Mouse (Mus musculus) ES-Bruce4 (cell line): ENCODE measurements around the gene Fos. TPM values are rescaled to one million over a fixed set of nuclear protein-coding genes. Genes with fewer than 3 reads are reported as not detected.

ENCODE experiments used
- H3K27ac ChIP-seq: 2 replicates; pipeline ENCODE4 v1.5.1; 2012; ENCODE audit warnings: low read length, inconsistent platforms; ENCODE audit not compliant: insufficient read depth
- H3K27me3 ChIP-seq: 2 replicates; pipeline ENCODE4 v1.6.1; 2012; ENCODE audit warnings: mild to moderate bottlenecking, low read length, inconsistent platforms; ENCODE audit not compliant: control insufficient read depth, poor library complexity, insufficient read depth, severe bottlenecking
- H3K36me3 ChIP-seq: 2 replicates; pipeline ENCODE4 v1.6.1; 2012; ENCODE audit warnings: inconsistent platforms, mild to moderate bottlenecking, low read length, moderate library complexity; ENCODE audit not compliant: control insufficient read depth, poor library complexity, insufficient read depth, severe bottlenecking
- H3K4me1 ChIP-seq: one replicate; pipeline ENCODE4 v1.8.1; 2011; ENCODE audit warnings: low read length; ENCODE audit not compliant: control insufficient read depth, insufficient read depth
- H3K4me3 ChIP-seq: 2 replicates; pipeline ENCODE4 v1.5.1; 2011; ENCODE audit warnings: low read depth, mild to moderate bottlenecking, low read length
- H3K9ac ChIP-seq: 2 replicates; pipeline ENCODE4 v1.6.1; 2012; ENCODE audit warnings: low read depth, mild to moderate bottlenecking, inconsistent platforms; ENCODE audit not compliant: poor library complexity, severe bottlenecking
- H3K9me3 ChIP-seq: replicated peaks from 2 replicates; pipeline ENCODE4 v1.6.1; 2012; ENCODE audit warnings: mild to moderate bottlenecking, low read length, inconsistent platforms; ENCODE audit not compliant: control insufficient read depth, poor library complexity, insufficient read depth, severe bottlenecking
- CTCF ChIP-seq: IDR thresholded peaks from one replicate; pipeline ENCODE4 v1.8.1; 2011; ENCODE audit warnings: low read depth, low read length
- EP300 ChIP-seq: IDR thresholded peaks from 2 replicates; pipeline ENCODE4 v1.6.1; 2011; ENCODE audit warnings: low read depth, low read length; ENCODE audit not compliant: insufficient read depth
- POLR2A ChIP-seq: IDR thresholded peaks from one replicate; pipeline ENCODE4 v1.8.1; 2011; ENCODE audit warnings: low read length; ENCODE audit not compliant: insufficient read depth
- polyA plus RNA-seq: library from polyadenylated mRNA; stranded (reverse); fragments of >200 nt; gene quantifications from 2 replicates; pipeline ENCODE4 v1.2.4, GENCODE M21; 2011; ENCODE audit warnings: low read depth; ENCODE audit not compliant: missing spikeins, insufficient read depth, insufficient read length

Gene Fos
- polyA plus RNA-seq, 1 experiment, result 7.3 TPM

- no peaks in the 10 kb centered on the region for H3K4me1 ChIP-seq
- H3K9me3 ChIP-seq, result no peaks in the 10 kb centered on the region
- no peak overlapping the region for H3K4me3 ChIP-seq
- no peaks in the 10 kb centered on the region for H3K27me3 ChIP-seq
- H3K36me3 ChIP-seq, result no peaks in the 10 kb centered on the region
- TF ChIP-seq EP300 (no peak), CTCF (peak; percentile 92), POLR2A (no peak)
- no peak overlapping the region for H3K27ac ChIP-seq
- no peak overlapping the region for H3K9ac ChIP-seq
These were observed 14.0 kb downstream of the Fos start for GRCm38 (mm10) chr12:85487545-85488141.

- Histone ChIP-seq H3K27me3 (no peaks in the 10 kb centered on the region), H3K9ac (no peak overlapping the region), H3K27ac (no peak overlapping the region), H3K4me3 (no peak overlapping the region), H3K4me1 (no peaks in the 10 kb centered on the region), H3K36me3 (no peaks in the 10 kb centered on the region), H3K9me3 (no peaks in the 10 kb centered on the region)
- TF ChIP-seq POLR2A, result no peak
- no peak for TF ChIP-seq CTCF
- no peak for TF ChIP-seq EP300
These were observed 15.7 kb downstream of the Fos start for GRCm38 (mm10) chr12:85489232-85489886.

GRCm38 (mm10) chr12:85490096-85490820 is 16.6 kb downstream of the Fos start:
- no peak overlapping the region for H3K27ac ChIP-seq
- no peaks in the 10 kb centered on the region for H3K27me3 ChIP-seq
- no peak overlapping the region for H3K9ac ChIP-seq
- no peaks in the 10 kb centered on the region for H3K36me3 ChIP-seq
- no peak overlapping the region for H3K4me3 ChIP-seq
- no peak for TF ChIP-seq EP300
- TF ChIP-seq CTCF, result no peak
- no peak for TF ChIP-seq POLR2A
- H3K9me3 ChIP-seq, result no peaks in the 10 kb centered on the region
- H3K4me1 ChIP-seq, result no peaks in the 10 kb centered on the region

- H3K4me1 ChIP-seq, result no peaks in the 10 kb centered on the region
- H3K36me3 ChIP-seq, result no peaks in the 10 kb centered on the region
- no peak overlapping the region for H3K4me3 ChIP-seq
- H3K27ac ChIP-seq, result no peak overlapping the region
- TF ChIP-seq EP300 (no peak), POLR2A (no peak), CTCF (no peak)
- no peaks in the 10 kb centered on the region for H3K27me3 ChIP-seq
- H3K9ac ChIP-seq, result no peak overlapping the region
- no peaks in the 10 kb centered on the region for H3K9me3 ChIP-seq
These were observed 17.3 kb downstream of the Fos start for GRCm38 (mm10) chr12:85490991-85491390.

- Histone ChIP-seq H3K4me1 (no peaks in the 10 kb centered on the region), H3K9ac (no peak overlapping the region), H3K9me3 (no peaks in the 10 kb centered on the region), H3K27ac (no peak overlapping the region), H3K36me3 (no peaks in the 10 kb centered on the region), H3K4me3 (no peak overlapping the region), H3K27me3 (no peaks in the 10 kb centered on the region)
- TF ChIP-seq POLR2A (no peak), CTCF (peak; percentile 49), EP300 (no peak)
These were observed 18.5 kb downstream of the Fos start for GRCm38 (mm10) chr12:85492084-85492645.

- TF ChIP-seq EP300, result no peak
- TF ChIP-seq POLR2A, result no peak
- TF ChIP-seq CTCF, result no peak
- no peak overlapping the region for H3K4me3 ChIP-seq
- no peaks in the 10 kb centered on the region for H3K27me3 ChIP-seq
- no peaks in the 10 kb centered on the region for H3K9me3 ChIP-seq
- no peaks in the 10 kb centered on the region for H3K36me3 ChIP-seq
- H3K9ac ChIP-seq, result no peak overlapping the region
- H3K4me1 ChIP-seq, result no peaks in the 10 kb centered on the region
- no peak overlapping the region for H3K27ac ChIP-seq
These were observed 22.6 kb downstream of the Fos start for GRCm38 (mm10) chr12:85496336-85496735.
